Mouse (Mus musculus) liver, embryonic 14.5 days (tissue): Measurements from ENCODE around the gene Car3.

ENCODE experiments used
- CTCF ChIP-seq: IDR thresholded peaks from 2 replicates; pipeline ENCODE4 v1.5.1; 2016; ENCODE audit warnings: antibody characterized with exemption, low read depth, control low read depth
- EP300 ChIP-seq: IDR thresholded peaks from 2 replicates; pipeline ENCODE4 v1.6.1; 2016; ENCODE audit warnings: antibody characterized with exemption, low read depth

DNA sequence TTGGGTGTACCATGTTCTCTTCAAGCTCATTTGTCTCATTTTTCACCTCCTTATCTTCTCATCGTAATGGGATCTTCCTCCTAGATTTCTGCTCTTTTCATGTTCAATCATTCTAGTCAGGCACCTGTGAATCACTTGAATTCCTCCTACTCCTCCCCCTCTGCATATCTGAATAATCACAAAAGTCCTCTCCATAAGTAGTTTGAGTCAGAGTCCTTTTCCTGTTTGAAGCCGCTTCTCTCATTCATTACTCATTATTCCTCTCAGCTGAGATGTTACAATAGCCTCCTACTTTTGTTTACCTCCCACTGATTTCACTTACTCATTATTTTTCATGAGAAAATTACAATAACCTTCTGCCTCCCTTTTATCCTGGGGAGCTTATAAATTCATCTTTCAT is 53.9 kb downstream of the Car3 start:
- TF ChIP-seq CTCF = no peak
- TF ChIP-seq EP300 = no peak
